Mouse (Mus musculus) liver, adult 2 months (tissue): ENCODE data around the gene Cacng5. TPM values are rescaled to one million over a fixed set of nuclear protein-coding genes. Genes with fewer than 3 reads are reported as not detected.

ENCODE experiments used
- DNase-seq: peaks from one replicate; pipeline ENCODE4 v3.0.0-alpha.2; 2011; ENCODE audit warnings: low read depth, low spot score; ENCODE audit errors: extremely low read depth
- H3K27ac ChIP-seq: fragments of 200-500 bp; replicated peaks from 2 replicates; pipeline ENCODE4 v1.5.1; 2012; ENCODE audit warnings: low read depth, mild to moderate bottlenecking, control low read depth, inconsistent platforms, low read length; ENCODE audit not compliant: insufficient read depth
- H3K27me3 ChIP-seq: fragments of 200-500 bp; 2 replicates; pipeline ENCODE4 v1.6.1; 2012; ENCODE audit warnings: mild to moderate bottlenecking, moderate library complexity, low read length, inconsistent platforms; ENCODE audit not compliant: control insufficient read depth, insufficient read depth
- H3K36me3 ChIP-seq: fragments of 200-500 bp; 2 replicates; pipeline ENCODE4 v1.6.1; 2012; ENCODE audit warnings: low read length, inconsistent platforms; ENCODE audit not compliant: control insufficient read depth, insufficient read depth
- H3K4me1 ChIP-seq: fragments of 200-500 bp; 2 replicates; pipeline ENCODE4 v1.6.1; 2011; ENCODE audit warnings: low read length; ENCODE audit not compliant: control insufficient read depth, insufficient read depth
- H3K4me3 ChIP-seq: fragments of 200-500 bp; 2 replicates; pipeline ENCODE4 v1.5.1; 2011; ENCODE audit warnings: low read depth, mild to moderate bottlenecking, control low read depth, low read length, moderate library complexity; ENCODE audit not compliant: insufficient read depth
- H3K79me2 ChIP-seq: fragments of 200-500 bp; 2 replicates; pipeline ENCODE4 v1.6.1; 2012; ENCODE audit warnings: inconsistent platforms, mild to moderate bottlenecking, low read length, moderate library complexity; ENCODE audit not compliant: control insufficient read depth, insufficient read depth
- H3K9ac ChIP-seq: fragments of 200-500 bp; 2 replicates; pipeline ENCODE4 v1.6.1; 2012; ENCODE audit warnings: low read depth, mild to moderate bottlenecking, control low read depth, inconsistent platforms, low read length
- CTCF ChIP-seq: fragments of 200-500 bp; IDR thresholded peaks from 2 replicates; pipeline ENCODE4 v1.5.1; 2011; ENCODE audit warnings: low read depth, low read length, control low read depth
- POLR2A ChIP-seq: fragments of 200-500 bp; IDR thresholded peaks from 2 replicates; pipeline ENCODE4 v1.6.1; 2011; ENCODE audit warnings: low read length, control low read depth; ENCODE audit not compliant: insufficient read depth; ENCODE audit errors: extremely low read depth
- whole genome bisulfite sequencing: fragments of 180-500 bp; shearing (Covaris S2); methylation state at CpG from one replicate; pipeline ENCODE4 v1.1.7; 2018; 5-methylcytosine and 5-hydroxymethylcytosine counted together
- polyA plus RNA-seq: library from polyadenylated mRNA; depleted of rRNA; stranded (reverse); fragments of >200 nt; gene quantifications from 2 replicates; pipeline ENCODE4 v1.2.3, GENCODE M21; 2012; rRNA removed
- total RNA-seq: library from RNA; depleted of rRNA; stranded (reverse); fragments of >200 nt; gene quantifications from 2 replicates; pipeline ENCODE4 v1.2.3, GENCODE M21; 2014; rRNA removed

The Cacng5 gene
- total and polyA plus RNA-seq, 2 experiments = not detected

DNA sequence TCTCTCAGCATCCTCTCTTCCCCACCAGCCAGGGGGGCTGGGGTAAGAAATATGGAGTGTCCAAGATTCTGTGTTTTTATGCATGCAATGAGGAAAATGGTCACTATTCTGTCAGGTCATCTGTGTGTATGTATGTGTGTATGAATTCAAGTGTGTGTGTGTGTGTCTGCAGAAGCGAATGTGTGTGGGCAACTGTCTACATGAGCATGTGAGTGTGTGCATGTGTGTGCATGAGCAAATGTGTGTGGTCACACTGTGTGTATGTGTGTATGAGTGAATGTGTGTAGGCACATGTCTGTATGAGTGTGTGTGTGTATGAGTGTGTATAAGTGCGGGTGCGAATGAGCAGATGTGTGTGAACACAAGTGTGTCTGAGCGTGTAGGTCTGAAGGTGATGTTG lies 55.0 kb downstream of the Cacng5 start:
- H3K4me1 ChIP-seq = no peaks in the 10 kb centered on the region
- no peak for DNase-seq
- WGBS = 98% methylated on average over 4 of the region's 4 CpGs
- H3K36me3 ChIP-seq = no peaks in the 10 kb centered on the region
- no peaks in the 10 kb centered on the region for H3K79me2 ChIP-seq
- TF ChIP-seq CTCF (no peak), POLR2A (no peak)
- H3K4me3 ChIP-seq = no peak overlapping the region
- no peaks in the 10 kb centered on the region; the same call in 1 of the 2 replicates for H3K27me3 ChIP-seq
- no peak overlapping the region for H3K27ac ChIP-seq
- H3K9ac ChIP-seq = no peak overlapping the region

DNA sequence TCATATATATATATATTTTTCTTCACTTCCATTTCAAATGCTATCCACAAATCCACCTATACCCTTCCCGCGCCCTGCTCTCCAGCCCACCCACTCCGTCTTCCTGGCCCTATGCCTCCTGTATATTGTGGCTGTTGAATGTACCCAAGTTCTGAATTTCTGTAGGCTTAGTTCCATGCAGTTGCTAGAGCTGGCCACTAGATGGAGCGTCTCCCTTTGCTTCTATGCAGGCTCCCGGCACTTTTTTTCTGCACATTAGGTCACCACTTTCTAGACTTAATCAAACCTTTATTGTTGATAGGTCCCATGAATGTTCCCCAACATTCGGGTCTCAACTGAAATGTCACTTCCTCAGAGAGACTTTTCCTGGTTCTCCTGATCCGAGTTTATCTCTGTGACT lies 55.6 kb downstream of the Cacng5 start:
- H3K36me3 ChIP-seq = no peaks in the 10 kb centered on the region
- no peaks in the 10 kb centered on the region; the same call in 1 of the 2 replicates for H3K27me3 ChIP-seq
- TF ChIP-seq CTCF = peak; percentile 66
- no peak for TF ChIP-seq POLR2A
- H3K79me2 ChIP-seq = no peaks in the 10 kb centered on the region
- DNase-seq = peak; percentile 52
- 17% methylated on average over 7 of the region's 7 CpGs for WGBS
- no peak overlapping the region for H3K27ac ChIP-seq
- H3K4me1 ChIP-seq = no peaks in the 10 kb centered on the region
- no peak overlapping the region for H3K4me3 ChIP-seq
- H3K9ac ChIP-seq = no peak overlapping the region

DNA sequence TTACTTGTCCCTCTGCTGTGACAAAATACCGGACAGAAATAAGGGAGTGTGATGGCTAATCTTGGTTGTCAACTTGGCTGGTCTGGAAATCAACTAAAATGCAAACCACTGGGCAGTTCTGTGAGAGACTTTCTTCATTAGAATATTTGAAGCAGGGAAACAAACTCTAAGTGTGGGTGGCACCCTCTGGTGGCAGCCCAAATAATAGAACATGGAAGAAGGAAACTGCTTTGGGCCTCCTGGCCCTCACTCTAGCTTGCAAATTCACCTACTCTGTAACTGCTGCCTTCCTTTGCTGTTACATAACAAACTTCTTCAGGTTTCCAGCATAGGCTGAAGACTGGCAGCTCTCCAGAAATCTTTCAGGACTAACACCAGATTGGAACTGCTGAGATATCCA lies 61.8 kb downstream of the Cacng5 start:
- 0 out of 2 replicates have a peak, but pooled peaks cover 3% of the 10 kb centered on the region for H3K4me1 ChIP-seq
- H3K79me2 ChIP-seq = no peaks in the 10 kb centered on the region
- H3K36me3 ChIP-seq = no peaks in the 10 kb centered on the region
- no peak overlapping the region for H3K4me3 ChIP-seq
- TF ChIP-seq CTCF (peak; percentile 36), POLR2A (no peak)
- no peak overlapping the region for H3K9ac ChIP-seq
- peak; percentile 19 for DNase-seq
- WGBS = 35% methylated on average over 1 of the region's 1 CpGs
- H3K27me3 ChIP-seq = no peaks in the 10 kb centered on the region; the same call in 1 of the 2 replicates
- no peak overlapping the region for H3K27ac ChIP-seq

DNA sequence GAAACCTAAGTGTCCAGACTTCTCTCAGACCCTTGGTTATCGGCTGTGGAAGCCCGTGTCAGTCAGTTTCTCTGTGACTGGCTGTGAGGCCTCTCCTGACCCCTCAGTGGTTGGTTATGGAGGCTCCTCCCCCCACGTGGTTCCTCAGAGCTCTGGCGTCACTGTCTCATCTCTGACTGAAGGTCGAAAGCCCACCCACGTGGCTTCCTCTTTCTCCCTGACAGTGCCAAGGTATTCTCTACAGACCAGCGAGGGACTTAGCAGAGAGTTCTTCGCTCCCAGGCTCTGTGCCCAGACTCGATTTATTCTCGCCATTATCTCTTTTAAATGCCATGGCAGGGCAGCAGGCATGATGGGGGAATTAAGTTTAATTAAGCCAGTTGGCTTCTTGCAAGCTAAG lies 65.2 kb downstream of the Cacng5 start:
- TF ChIP-seq CTCF (no peak), POLR2A (no peak)

DNA sequence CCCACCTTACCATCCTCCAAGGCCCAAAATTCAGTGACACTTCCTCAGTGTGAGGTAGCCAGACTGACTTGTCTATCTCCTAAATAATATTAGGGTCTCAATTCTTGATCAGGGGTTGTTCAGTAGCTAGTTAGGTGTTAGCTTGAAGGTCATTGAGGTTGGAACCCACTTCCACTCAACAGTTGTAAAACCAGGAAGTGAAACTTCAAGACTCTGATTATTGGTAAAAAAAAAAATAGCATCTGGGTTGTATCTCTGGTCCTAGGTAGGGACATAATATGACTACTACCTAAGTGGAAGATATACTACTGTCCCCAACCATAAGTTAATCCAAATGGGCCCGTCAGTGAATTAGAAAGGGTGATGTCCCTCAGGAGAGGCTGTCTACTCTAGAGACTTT lies 70.7 kb downstream of the Cacng5 start:
- Histone ChIP-seq H3K79me2 (no peaks in the 10 kb centered on the region), H3K27me3 (no peaks in the 10 kb centered on the region), H3K4me3 (no peak overlapping the region), H3K4me1 (no peaks in the 10 kb centered on the region), H3K9ac (no peak overlapping the region), H3K36me3 (no peaks in the 10 kb centered on the region), H3K27ac (no peak overlapping the region)
- WGBS = 89% methylated on average over 1 of the region's 1 CpGs
- DNase-seq = no peak
- TF ChIP-seq CTCF (no peak), POLR2A (no peak)

More for the DNA sequence above, 65.2 kb downstream of the Cacng5 start:
- no peak for DNase-seq
- no peaks in the 10 kb centered on the region for H3K79me2 ChIP-seq
- 0 out of 2 replicates have a peak, but pooled peaks cover 3% of the 10 kb centered on the region for H3K4me1 ChIP-seq
- H3K9ac ChIP-seq = no peak overlapping the region
- no peaks in the 10 kb centered on the region for H3K27me3 ChIP-seq
- 39% methylated on average over 10 of the region's 10 CpGs for WGBS
- H3K27ac ChIP-seq = no peak overlapping the region
- H3K4me3 ChIP-seq = no peak overlapping the region
- no peaks in the 10 kb centered on the region for H3K36me3 ChIP-seq

DNA sequence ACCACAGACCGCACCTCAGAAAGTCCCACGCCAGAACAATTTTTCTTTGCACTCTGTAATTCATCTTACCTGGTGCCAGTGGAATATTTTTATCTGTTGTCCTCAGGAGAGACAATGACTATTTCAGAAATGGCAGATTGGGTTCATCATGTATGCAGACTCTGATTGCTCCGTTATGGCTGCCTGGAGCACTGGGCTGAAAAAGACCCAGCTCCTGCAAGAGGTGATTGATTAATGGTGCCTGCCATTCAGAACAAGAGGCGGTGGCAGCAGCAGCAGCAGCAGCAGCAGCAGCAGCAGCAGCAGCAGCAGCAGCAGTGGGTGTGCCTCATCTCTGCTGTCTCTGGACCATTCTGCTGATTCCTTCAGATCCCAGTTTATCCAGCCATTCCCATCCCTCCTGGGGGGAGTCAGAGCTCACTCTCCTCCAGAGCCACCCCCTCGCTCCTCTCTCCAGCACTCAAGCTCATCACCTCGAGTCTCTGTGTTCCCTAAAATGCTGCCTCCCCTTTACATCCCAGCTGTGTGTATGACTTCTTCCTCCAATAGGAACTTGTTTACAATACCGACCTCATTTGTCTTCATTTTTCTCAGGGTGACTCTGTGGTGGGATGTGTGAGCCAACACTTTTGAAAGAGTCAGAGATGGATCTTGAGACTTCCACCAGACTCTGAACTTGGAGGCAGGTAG lies 81.4 kb downstream of the Cacng5 start:
- WGBS = 63% methylated on average over 7 of the region's 7 CpGs
- Histone ChIP-seq H3K79me2 (no peaks in the 10 kb centered on the region), H3K4me1 (no peaks in the 10 kb centered on the region), H3K27me3 (no peaks in the 10 kb centered on the region), H3K27ac (no peak overlapping the region), H3K4me3 (no peak overlapping the region), H3K9ac (no peak overlapping the region), H3K36me3 (no peaks in the 10 kb centered on the region)
- TF ChIP-seq CTCF = no peak
- no peak for TF ChIP-seq POLR2A
- no peak for DNase-seq

Other genes starting within 250 kb of the Cacng5 start
- gene Cacng1, start 198.5 kb downstream of the Cacng5 start, total RNA-seq = not detected in 2 replicates
- gene Cacng1, start 198.5 kb downstream of the Cacng5 start, polyA plus RNA-seq = 0.09 TPM in 1 of 2 replicates, not detected in the other
- not detected in 2 replicates for gene Cacng4, start 120.5 kb downstream of the Cacng5 start, total RNA-seq
- gene Cacng4, start 120.5 kb downstream of the Cacng5 start, polyA plus RNA-seq = not detected in 2 replicates